Mouse (Mus musculus) megakaryocyte, embryonic 14.5 days (primary cell): ENCODE data around the gene Uqcrq.

Source experiments
- FLI1 ChIP-seq: IDR thresholded peaks from 2 replicates; pipeline ENCODE4 v1.6.1; 2012; ENCODE audit warnings: low read length, inconsistent platforms, mixed read lengths
- GATA1 ChIP-seq: IDR thresholded peaks from 3 replicates; pipeline ENCODE4 v1.6.1; 2012; ENCODE audit warnings: mixed read lengths, low read length, inconsistent platforms, borderline replicate concordance

DNA sequence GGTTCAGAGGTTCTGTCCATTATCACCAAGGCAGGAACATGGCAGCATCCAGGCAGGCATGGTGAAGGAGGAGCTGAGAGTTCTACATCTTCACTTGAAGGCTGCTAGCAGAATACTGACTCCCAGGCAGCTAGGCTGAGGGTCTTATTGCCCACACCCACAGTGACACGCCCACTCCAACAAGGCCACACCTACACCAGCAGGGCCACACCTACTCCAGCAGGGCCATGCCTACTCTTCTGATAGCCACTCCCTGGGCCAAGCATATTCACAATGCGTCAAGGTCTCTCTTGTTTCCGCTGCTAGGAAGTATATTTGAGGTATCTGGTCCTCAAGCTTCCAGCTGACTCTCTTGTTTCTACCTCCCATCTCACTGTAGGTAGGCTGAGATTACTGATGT, 28.4 kb upstream of the Uqcrq start:
- TF ChIP-seq FLI1: no peak
- TF ChIP-seq GATA1: no peak
